Mouse (Mus musculus) midbrain, embryonic 12.5 days (tissue): ENCODE data around the gene Usp4. TPM values are rescaled to one million over a fixed set of nuclear protein-coding genes. Genes with fewer than 3 reads are reported as not detected.

ENCODE experiments used
- ATAC-seq: fragments of 200-750 bp; cut with Nextera tagmentation; 2 replicates; pipeline ENCODE4 v1.8.0; 2017; ENCODE audit warnings: low read depth, moderate TSS enrichment, moderate library complexity; ENCODE audit not compliant: low FRiP score
- H3K27ac ChIP-seq: fragments of 300-500 bp; sonication (generic); replicated peaks from 2 replicates; pipeline ENCODE4 v1.5.1; 2016; ENCODE audit warnings: mild to moderate bottlenecking
- H3K27me3 ChIP-seq: fragments of 300-500 bp; sonication (generic); 2 replicates; pipeline ENCODE4 v1.6.1; 2016; ENCODE audit warnings: mild to moderate bottlenecking
- H3K36me3 ChIP-seq: fragments of 300-500 bp; sonication (generic); 2 replicates; pipeline ENCODE4 v1.6.1; 2016
- H3K4me1 ChIP-seq: fragments of 300-500 bp; sonication (generic); 2 replicates; pipeline ENCODE4 v1.6.1; 2016
- H3K4me2 ChIP-seq: fragments of 300-500 bp; sonication (generic); replicated peaks from 2 replicates; pipeline ENCODE4 v1.6.1; 2016; ENCODE audit warnings: mild to moderate bottlenecking, moderate library complexity
- H3K4me3 ChIP-seq: fragments of 300-500 bp; sonication (generic); 2 replicates; pipeline ENCODE4 v1.5.1; 2016; ENCODE audit warnings: mild to moderate bottlenecking
- H3K9ac ChIP-seq: fragments of 300-500 bp; sonication (generic); replicated peaks from 2 replicates; pipeline ENCODE4 v1.6.1; 2016; ENCODE audit warnings: mild to moderate bottlenecking, moderate library complexity
- H3K9me3 ChIP-seq: fragments of 300-500 bp; sonication (generic); 2 replicates; pipeline ENCODE4 v1.6.1; 2016; ENCODE audit warnings: mild to moderate bottlenecking
- WGBS: fragments of 180-500 bp; shearing (Covaris S2); methylation state at CpG from one replicate; pipeline ENCODE4 v1.1.7; 2016; 5-methylcytosine and 5-hydroxymethylcytosine counted together
- polyA plus RNA-seq: library from polyadenylated mRNA; unstranded; fragments of >200 nt; fragmentation: Nextera tagmentation; extraction: Ambion mirVana; gene quantifications from 2 replicates; pipeline ENCODE4 v1.2.1, GENCODE M21; 2016

Usp4 gene
- polyA plus RNA-seq, 1 experiment from 2014 or later = 135 TPM

- Histone ChIP-seq H3K27ac (no peak within 1 kb of the TSS), H3K4me1 (no peaks in the 10 kb centered on the region), H3K9ac (no peak within 1 kb of the TSS), H3K4me3 (no peak within 1 kb of the TSS), H3K9me3 (no peaks in the 10 kb centered on the region), H3K27me3 (no peaks in the 10 kb centered on the region), H3K4me2 (no peak within 1 kb of the TSS), H3K36me3 (peaks cover 54% of the 10 kb centered on the region)
- WGBS = 41% methylated on average over 18 of the region's 18 CpGs
- ATAC-seq = no peak
Observed at GRCm38 (mm10) chr9:108392676-108393075, 45.0 kb downstream of the Usp4 start, which contains the start of gene 1700102P08Rik. Gene 1700102P08Rik (plus strand): TSS chr9:108392805.

GRCm38 (mm10) chr9:108394191-108394590 is 46.5 kb downstream of the Usp4 start:
- no peak overlapping the region for H3K4me2 ChIP-seq
- H3K27me3 ChIP-seq = no peaks in the 10 kb centered on the region
- 95% methylated on average over 6 of the region's 6 CpGs for WGBS
- no peak for ATAC-seq
- no peaks in the 10 kb centered on the region for H3K9me3 ChIP-seq
- no peaks in the 10 kb centered on the region for H3K4me1 ChIP-seq
- no peak overlapping the region for H3K27ac ChIP-seq
- no peak overlapping the region for H3K4me3 ChIP-seq
- H3K36me3 ChIP-seq = peaks cover 38% of the 10 kb centered on the region
- no peak overlapping the region for H3K9ac ChIP-seq

GRCm38 (mm10) chr9:108395427-108395826 is 47.8 kb downstream of the Usp4 start:
- H3K27me3 ChIP-seq = no peaks in the 10 kb centered on the region
- peaks cover 30% of the 10 kb centered on the region for H3K36me3 ChIP-seq
- no peaks in the 10 kb centered on the region for H3K9me3 ChIP-seq
- no peaks in the 10 kb centered on the region for H3K4me1 ChIP-seq
- ATAC-seq = no peak
- 94% methylated on average over 1 of the region's 1 CpGs for WGBS
- H3K27ac ChIP-seq = no peak overlapping the region
- H3K9ac ChIP-seq = no peak overlapping the region
- H3K4me3 ChIP-seq = no peak overlapping the region
- no peak overlapping the region for H3K4me2 ChIP-seq

- no peak overlapping the region for H3K9ac ChIP-seq
- H3K36me3 ChIP-seq = peaks cover 5% of the 10 kb centered on the region
- H3K4me3 ChIP-seq = no peak overlapping the region
- peaks cover 11% of the 10 kb centered on the region for H3K4me1 ChIP-seq
- H3K4me2 ChIP-seq = no peak overlapping the region
- WGBS = 90% methylated on average over 3 of the region's 3 CpGs
- H3K9me3 ChIP-seq = no peaks in the 10 kb centered on the region
- H3K27ac ChIP-seq = no peak overlapping the region
- no peak for ATAC-seq
- H3K27me3 ChIP-seq = no peaks in the 10 kb centered on the region
Observed at GRCm38 (mm10) chr9:108398324-108398723, 50.7 kb downstream of the Usp4 start.

GRCm38 (mm10) chr9:108401186-108401960 is 53.7 kb downstream of the Usp4 start:
- Histone ChIP-seq H3K9ac (no peak overlapping the region), H3K4me3 (no peak overlapping the region), H3K9me3 (no peaks in the 10 kb centered on the region), H3K36me3 (no peaks in the 10 kb centered on the region), H3K27me3 (no peaks in the 10 kb centered on the region), H3K4me1 (peaks cover 11% of the 10 kb centered on the region), H3K27ac (no peak overlapping the region), H3K4me2 (no peak overlapping the region)
- WGBS = 53% methylated on average over 7 of the region's 7 CpGs
- ATAC-seq = no peak

- H3K9ac ChIP-seq = no peak overlapping the region
- no peaks in the 10 kb centered on the region for H3K27me3 ChIP-seq
- H3K4me3 ChIP-seq = no peak overlapping the region
- H3K9me3 ChIP-seq = no peaks in the 10 kb centered on the region
- no peak overlapping the region for H3K4me2 ChIP-seq
- no peak for ATAC-seq
- H3K4me1 ChIP-seq = peaks cover 11% of the 10 kb centered on the region
- WGBS = 85% methylated on average over 4 of the region's 4 CpGs
- H3K36me3 ChIP-seq = no peaks in the 10 kb centered on the region
- no peak overlapping the region for H3K27ac ChIP-seq
Observed at GRCm38 (mm10) chr9:108403081-108403480, 55.4 kb downstream of the Usp4 start.

- H3K4me1 ChIP-seq = peaks cover 11% of the 10 kb centered on the region
- no peak overlapping the region for H3K27ac ChIP-seq
- no peaks in the 10 kb centered on the region for H3K27me3 ChIP-seq
- no peaks in the 10 kb centered on the region for H3K36me3 ChIP-seq
- no peak overlapping the region for H3K4me2 ChIP-seq
- no peak overlapping the region for H3K4me3 ChIP-seq
- no peak overlapping the region for H3K9ac ChIP-seq
- ATAC-seq = no peak
- 85% methylated on average over 8 of the region's 8 CpGs for WGBS
- no peaks in the 10 kb centered on the region for H3K9me3 ChIP-seq
Observed at GRCm38 (mm10) chr9:108404451-108404850, 56.8 kb downstream of the Usp4 start.

- no peak for ATAC-seq
- Histone ChIP-seq H3K4me1 (no peaks in the 10 kb centered on the region), H3K27me3 (no peaks in the 10 kb centered on the region), H3K4me2 (no peak overlapping the region), H3K27ac (no peak overlapping the region), H3K36me3 (no peaks in the 10 kb centered on the region), H3K4me3 (no peak overlapping the region), H3K9me3 (no peaks in the 10 kb centered on the region), H3K9ac (no peak overlapping the region)
- 90% methylated on average over 4 of the region's 4 CpGs for WGBS
Observed at GRCm38 (mm10) chr9:108409535-108409934, 61.9 kb downstream of the Usp4 start.

- H3K4me3 ChIP-seq = no peak overlapping the region
- H3K4me2 ChIP-seq = no peak overlapping the region
- H3K9ac ChIP-seq = no peak overlapping the region
- no peaks in the 10 kb centered on the region for H3K27me3 ChIP-seq
- H3K4me1 ChIP-seq = no peaks in the 10 kb centered on the region
- H3K27ac ChIP-seq = no peak overlapping the region
- H3K36me3 ChIP-seq = no peaks in the 10 kb centered on the region
- no peak for ATAC-seq
- no peaks in the 10 kb centered on the region for H3K9me3 ChIP-seq
- WGBS = 79% methylated on average over 9 of the region's 9 CpGs
Observed at GRCm38 (mm10) chr9:108411381-108411942, 63.8 kb downstream of the Usp4 start.

GRCm38 (mm10) chr9:108412221-108412620 is 64.6 kb downstream of the Usp4 start:
- H3K27me3 ChIP-seq = no peaks in the 10 kb centered on the region
- H3K4me3 ChIP-seq = no peak overlapping the region
- H3K9ac ChIP-seq = no peak overlapping the region
- H3K36me3 ChIP-seq = no peaks in the 10 kb centered on the region
- no peak for ATAC-seq
- no peaks in the 10 kb centered on the region for H3K9me3 ChIP-seq
- 81% methylated on average over 1 of the region's 1 CpGs for WGBS
- H3K4me1 ChIP-seq = no peaks in the 10 kb centered on the region
- no peak overlapping the region for H3K4me2 ChIP-seq
- no peak overlapping the region for H3K27ac ChIP-seq

GRCm38 (mm10) chr9:108428384-108428783 is 80.7 kb downstream of the Usp4 start, which contains the start of gene Ccdc36:
Gene Ccdc36 (minus strand): TSS chr9:108428484.
- H3K36me3 ChIP-seq = no peaks in the 10 kb centered on the region

GRCm38 (mm10) chr9:108431431-108432067 is 83.9 kb downstream of the Usp4 start:
- no peak for ATAC-seq
- no peak overlapping the region; the same call in 1 of the 2 replicates for H3K9ac ChIP-seq
- H3K27ac ChIP-seq = no peak overlapping the region
- peaks cover 6% of the 10 kb centered on the region; the same call in 1 of the 2 replicates for H3K4me1 ChIP-seq
- no peaks in the 10 kb centered on the region for H3K9me3 ChIP-seq
- WGBS = 54% methylated on average over 32 of the region's 32 CpGs
- peak overlapping the region; percentile 49 for H3K4me2 ChIP-seq
- peak overlapping the region; percentile 27 for H3K4me3 ChIP-seq
- no peaks in the 10 kb centered on the region for H3K27me3 ChIP-seq
- no peaks in the 10 kb centered on the region for H3K36me3 ChIP-seq

More at GRCm38 (mm10) chr9:108428384-108428783, 80.7 kb downstream of the Usp4 start, which contains the start of gene Ccdc36:
- H3K27me3 ChIP-seq = no peaks in the 10 kb centered on the region
- H3K9me3 ChIP-seq = no peaks in the 10 kb centered on the region
- no peak within 1 kb of the TSS for H3K4me2 ChIP-seq
- no peak within 1 kb of the TSS for H3K9ac ChIP-seq
- H3K27ac ChIP-seq = no peak within 1 kb of the TSS
- H3K4me3 ChIP-seq = no peak within 1 kb of the TSS
- peaks cover 6% of the 10 kb centered on the region; the same call in 1 of the 2 replicates for H3K4me1 ChIP-seq
- ATAC-seq = no peak
